Mouse (Mus musculus) limb, embryonic 12.5 days (tissue): ENCODE data around the gene Atxn1. TPM values are rescaled to one million over a fixed set of nuclear protein-coding genes. Genes with fewer than 3 reads are reported as not detected.

Experiments used
- ATAC-seq: fragments of 200-750 bp; cut with Nextera tagmentation; 2 replicates; pipeline ENCODE4 v1.8.0; 2017; ENCODE audit warnings: low read depth, moderate TSS enrichment; ENCODE audit not compliant: insufficient number of reproducible peaks, insufficient read depth, low FRiP score, low TSS enrichment
- H3K27ac ChIP-seq: fragments of 300-500 bp; sonication (generic); 2 replicates; pipeline ENCODE4 v1.5.1; 2016; ENCODE audit warnings: mild to moderate bottlenecking, moderate library complexity
- H3K27me3 ChIP-seq: fragments of 300-500 bp; sonication (generic); 2 replicates; pipeline ENCODE4 v1.6.1; 2016; ENCODE audit warnings: mild to moderate bottlenecking, moderate library complexity
- H3K36me3 ChIP-seq: fragments of 300-500 bp; sonication (generic); 2 replicates; pipeline ENCODE4 v1.6.1; 2016; ENCODE audit warnings: mild to moderate bottlenecking, moderate library complexity
- H3K4me1 ChIP-seq: fragments of 300-500 bp; sonication (generic); replicated peaks from 2 replicates; pipeline ENCODE4 v1.6.1; 2016
- H3K4me2 ChIP-seq: fragments of 300-500 bp; sonication (generic); 2 replicates; pipeline ENCODE4 v1.6.1; 2016; ENCODE audit warnings: mild to moderate bottlenecking, moderate library complexity
- H3K4me3 ChIP-seq: fragments of 300-500 bp; sonication (generic); replicated peaks from 2 replicates; pipeline ENCODE4 v1.5.1; 2016; ENCODE audit warnings: mild to moderate bottlenecking
- H3K9ac ChIP-seq: fragments of 300-500 bp; sonication (generic); replicated peaks from 2 replicates; pipeline ENCODE4 v1.6.1; 2016; ENCODE audit warnings: mild to moderate bottlenecking, moderate library complexity
- H3K9me3 ChIP-seq: fragments of 300-500 bp; sonication (generic); 2 replicates; pipeline ENCODE4 v1.6.1; 2016; ENCODE audit warnings: mild to moderate bottlenecking, moderate library complexity
- WGBS: fragments of 180-500 bp; shearing (Covaris S2); methylation state at CpG from one replicate; pipeline ENCODE4 v1.1.7; 2016; 5-methylcytosine and 5-hydroxymethylcytosine counted together
- polyA plus RNA-seq: library from polyadenylated mRNA; unstranded; fragments of >200 nt; fragmentation: Nextera tagmentation; extraction: Ambion mirVana; gene quantifications from 2 replicates; pipeline ENCODE4 v1.2.1, GENCODE M21; 2016

Atxn1 gene
- polyA plus RNA-seq, 1 experiment from 2014 or later: 2.5 TPM

- Histone ChIP-seq H3K36me3 (no peaks in the 10 kb centered on the region), H3K4me1 (peaks cover 11% of the 10 kb centered on the region; the same call in 1 of the 2 replicates), H3K4me2 (no peak overlapping the region), H3K27ac (no peak overlapping the region), H3K27me3 (no peaks in the 10 kb centered on the region), H3K4me3 (no peak overlapping the region), H3K9me3 (no peaks in the 10 kb centered on the region), H3K9ac (no peak overlapping the region)
- no peak for ATAC-seq
- WGBS: 87% methylated on average over 12 of the region's 12 CpGs
Observed at GRCm38 (mm10) chr13:45859081-45859709, 105.6 kb downstream of the Atxn1 start.

GRCm38 (mm10) chr13:45857416-45857815 lies 107.4 kb downstream of the Atxn1 start:
- Histone ChIP-seq H3K9me3 (no peaks in the 10 kb centered on the region), H3K9ac (no peak overlapping the region), H3K4me1 (peaks cover 14% of the 10 kb centered on the region), H3K27me3 (no peaks in the 10 kb centered on the region), H3K36me3 (no peaks in the 10 kb centered on the region), H3K27ac (no peak overlapping the region), H3K4me2 (no peak overlapping the region), H3K4me3 (no peak overlapping the region)
- 92% methylated on average over 8 of the region's 8 CpGs for WGBS
- no peak for ATAC-seq

GRCm38 (mm10) chr13:45854531-45854930 lies 110.3 kb downstream of the Atxn1 start:
- H3K4me3 ChIP-seq: no peak overlapping the region
- no peaks in the 10 kb centered on the region for H3K9me3 ChIP-seq
- ATAC-seq: no peak
- H3K9ac ChIP-seq: no peak overlapping the region
- 84% methylated on average over 5 of the region's 5 CpGs for WGBS
- peaks cover 5% of the 10 kb centered on the region; the same call in 1 of the 2 replicates for H3K4me1 ChIP-seq
- no peak overlapping the region for H3K4me2 ChIP-seq
- no peak overlapping the region for H3K27ac ChIP-seq
- no peaks in the 10 kb centered on the region for H3K36me3 ChIP-seq
- H3K27me3 ChIP-seq: no peaks in the 10 kb centered on the region

- 69% methylated on average over 6 of the region's 6 CpGs for WGBS
- no peak for ATAC-seq
- Histone ChIP-seq H3K36me3 (no peaks in the 10 kb centered on the region), H3K9ac (no peak overlapping the region), H3K4me1 (peaks cover 5% of the 10 kb centered on the region; the same call in 1 of the 2 replicates), H3K27ac (no peak overlapping the region), H3K27me3 (no peaks in the 10 kb centered on the region), H3K4me2 (no peak overlapping the region), H3K9me3 (no peaks in the 10 kb centered on the region), H3K4me3 (no peak overlapping the region)
Observed at GRCm38 (mm10) chr13:45853691-45854090, 111.1 kb downstream of the Atxn1 start.

GRCm38 (mm10) chr13:45852288-45852687 lies 112.5 kb downstream of the Atxn1 start:
- Histone ChIP-seq H3K9ac (no peak overlapping the region), H3K4me2 (no peak overlapping the region), H3K27me3 (no peaks in the 10 kb centered on the region), H3K4me1 (peaks cover 5% of the 10 kb centered on the region; the same call in 1 of the 2 replicates), H3K9me3 (no peaks in the 10 kb centered on the region), H3K36me3 (no peaks in the 10 kb centered on the region), H3K4me3 (no peak overlapping the region), H3K27ac (no peak overlapping the region)
- no peak for ATAC-seq
- 85% methylated on average over 2 of the region's 2 CpGs for WGBS

- ATAC-seq: no peak
- no peaks in the 10 kb centered on the region for H3K36me3 ChIP-seq
- 80% methylated on average over 2 of the region's 2 CpGs for WGBS
Observed at GRCm38 (mm10) chr13:45851746-45852145, 113.1 kb downstream of the Atxn1 start.

GRCm38 (mm10) chr13:45851156-45851555 lies 113.7 kb downstream of the Atxn1 start:
- Histone ChIP-seq H3K36me3 (no peaks in the 10 kb centered on the region), H3K27ac (no peak overlapping the region), H3K4me3 (no peak overlapping the region), H3K9me3 (no peaks in the 10 kb centered on the region), H3K9ac (no peak overlapping the region), H3K27me3 (no peaks in the 10 kb centered on the region), H3K4me1 (peaks cover 5% of the 10 kb centered on the region; the same call in 1 of the 2 replicates), H3K4me2 (no peak overlapping the region)
- no peak for ATAC-seq
- WGBS: 87% methylated on average over 4 of the region's 4 CpGs

More at GRCm38 (mm10) chr13:45851746-45852145, 113.1 kb downstream of the Atxn1 start:
- H3K4me1 ChIP-seq: peaks cover 5% of the 10 kb centered on the region; the same call in 1 of the 2 replicates
- H3K4me2 ChIP-seq: no peak overlapping the region
- no peak overlapping the region for H3K27ac ChIP-seq
- H3K9ac ChIP-seq: no peak overlapping the region
- no peaks in the 10 kb centered on the region for H3K9me3 ChIP-seq
- H3K27me3 ChIP-seq: no peaks in the 10 kb centered on the region
- no peak overlapping the region for H3K4me3 ChIP-seq

- 88% methylated on average over 5 of the region's 5 CpGs for WGBS
- H3K36me3 ChIP-seq: no peaks in the 10 kb centered on the region
- no peaks in the 10 kb centered on the region for H3K9me3 ChIP-seq
- H3K9ac ChIP-seq: no peak overlapping the region
- H3K4me2 ChIP-seq: no peak overlapping the region
- H3K4me1 ChIP-seq: peaks cover 5% of the 10 kb centered on the region; the same call in 1 of the 2 replicates
- no peak for ATAC-seq
- no peak overlapping the region for H3K27ac ChIP-seq
- H3K27me3 ChIP-seq: no peaks in the 10 kb centered on the region
- H3K4me3 ChIP-seq: no peak overlapping the region
Observed at GRCm38 (mm10) chr13:45850181-45850974, 114.4 kb downstream of the Atxn1 start.

GRCm38 (mm10) chr13:45849145-45850023 lies 115.4 kb downstream of the Atxn1 start:
- no peak for ATAC-seq
- WGBS: 88% methylated on average over 7 of the region's 7 CpGs
- H3K4me1 ChIP-seq: peaks cover 5% of the 10 kb centered on the region; the same call in 1 of the 2 replicates
- H3K27ac ChIP-seq: no peak overlapping the region
- no peaks in the 10 kb centered on the region for H3K9me3 ChIP-seq
- no peak overlapping the region for H3K4me2 ChIP-seq
- no peaks in the 10 kb centered on the region for H3K27me3 ChIP-seq
- H3K36me3 ChIP-seq: no peaks in the 10 kb centered on the region
- no peak overlapping the region for H3K9ac ChIP-seq
- no peak overlapping the region for H3K4me3 ChIP-seq

- no peaks in the 10 kb centered on the region for H3K27me3 ChIP-seq
- ATAC-seq: no peak
- WGBS: 46% methylated on average over 5 of the region's 5 CpGs
- no peak overlapping the region for H3K4me2 ChIP-seq
- no peaks in the 10 kb centered on the region for H3K9me3 ChIP-seq
- H3K4me3 ChIP-seq: no peak overlapping the region
- H3K9ac ChIP-seq: no peak overlapping the region
- peaks cover 8% of the 10 kb centered on the region; the same call in 1 of the 2 replicates for H3K4me1 ChIP-seq
- H3K27ac ChIP-seq: no peak overlapping the region
- H3K36me3 ChIP-seq: no peaks in the 10 kb centered on the region
Observed at GRCm38 (mm10) chr13:45842511-45843055, 122.2 kb downstream of the Atxn1 start.
